Mouse (Mus musculus): ENCODE results near the gene Nav1. TPM values are rescaled to one million over a fixed set of nuclear protein-coding genes. Genes with fewer than 3 reads are reported as not detected.
A peak's percentile ranks its signal among the peaks of the same experiment; 100 is the strongest.

Gene Nav1
- polyA plus RNA-seq, 1 experiment from 2014 or later, result 48.8 TPM

GRCm38 (mm10) chr1:135483971-135484370 lies 123.1 kb downstream of the Nav1 start:
- ATAC-seq, result no peak
- H3K4me1 ChIP-seq (ENCODE audit: control insufficient read depth, insufficient read depth, low read depth, low read length), result no peaks in the 10 kb centered on the region
- H3K9me3 ChIP-seq (ENCODE audit: control insufficient read depth, low read length), result no peaks in the 10 kb centered on the region
- H3K9ac ChIP-seq (ENCODE audit: low read depth, low read length), result no peak overlapping the region
- no peaks in the 10 kb centered on the region for H3K27me3 ChIP-seq (replicated peaks; ENCODE audit: control insufficient read depth, insufficient read depth, low read length)
- no peak overlapping the region for H3K4me2 ChIP-seq (ENCODE audit: low read length)
- H3K36me3 ChIP-seq (ENCODE audit: control insufficient read depth, insufficient read depth, low read length), result peaks cover 4% of the 10 kb centered on the region; the same call in 1 of the 2 replicates
- no peak overlapping the region for H3K27ac ChIP-seq (ENCODE audit: low read depth, low read length)
- no peak overlapping the region for H3K4me3 ChIP-seq (ENCODE audit: low read length)
- 86% methylated on average over 6 of the region's 6 CpGs for WGBS

GRCm38 (mm10) chr1:135482666-135483065 lies 124.4 kb downstream of the Nav1 start:
- no peaks in the 10 kb centered on the region for H3K4me1 ChIP-seq (ENCODE audit: control insufficient read depth, insufficient read depth, low read depth, low read length)
- no peaks in the 10 kb centered on the region for H3K9me3 ChIP-seq (ENCODE audit: control insufficient read depth, low read length)
- H3K4me3 ChIP-seq (ENCODE audit: low read length), result no peak overlapping the region
- 87% methylated on average over 1 of the region's 1 CpGs for WGBS
- peaks cover 4% of the 10 kb centered on the region; the same call in 1 of the 2 replicates for H3K36me3 ChIP-seq (ENCODE audit: control insufficient read depth, insufficient read depth, low read length)
- H3K9ac ChIP-seq (ENCODE audit: low read depth, low read length), result no peak overlapping the region
- ATAC-seq, result no peak
- no peak overlapping the region for H3K4me2 ChIP-seq (ENCODE audit: low read length)
- no peak overlapping the region for H3K27ac ChIP-seq (ENCODE audit: low read depth, low read length)
- H3K27me3 ChIP-seq (replicated peaks; ENCODE audit: control insufficient read depth, insufficient read depth, low read length), result no peaks in the 10 kb centered on the region

- peak; percentile 40; the same call in 1 of the 2 replicates for ATAC-seq
- Histone ChIP-seq H3K4me1 (ENCODE audit: control insufficient read depth, insufficient read depth, low read depth, low read length) (no peaks in the 10 kb centered on the region), H3K4me2 (ENCODE audit: low read length) (no peak overlapping the region), H3K27ac (ENCODE audit: low read depth, low read length) (no peak overlapping the region), H3K27me3 (replicated peaks; ENCODE audit: control insufficient read depth, insufficient read depth, low read length) (no peaks in the 10 kb centered on the region), H3K9me3 (ENCODE audit: control insufficient read depth, low read length) (no peaks in the 10 kb centered on the region), H3K4me3 (ENCODE audit: low read length) (no peak overlapping the region), H3K9ac (ENCODE audit: low read depth, low read length) (no peak overlapping the region), H3K36me3 (ENCODE audit: control insufficient read depth, insufficient read depth, low read length) (peaks cover 4% of the 10 kb centered on the region; the same call in 1 of the 2 replicates)
- WGBS, result 88% methylated on average over 9 of the region's 9 CpGs
These were observed 125.4 kb downstream of the Nav1 start for GRCm38 (mm10) chr1:135481656-135482055.

- Histone ChIP-seq H3K9me3 (ENCODE audit: control insufficient read depth, low read length) (no peaks in the 10 kb centered on the region), H3K27ac (ENCODE audit: low read depth, low read length) (no peak overlapping the region), H3K27me3 (replicated peaks; ENCODE audit: control insufficient read depth, insufficient read depth, low read length) (no peaks in the 10 kb centered on the region), H3K4me3 (ENCODE audit: low read length) (no peak overlapping the region), H3K36me3 (ENCODE audit: control insufficient read depth, insufficient read depth, low read length) (peaks cover 4% of the 10 kb centered on the region; the same call in 1 of the 2 replicates), H3K4me2 (ENCODE audit: low read length) (no peak overlapping the region), H3K4me1 (ENCODE audit: control insufficient read depth, insufficient read depth, low read depth, low read length) (no peaks in the 10 kb centered on the region), H3K9ac (ENCODE audit: low read depth, low read length) (no peak overlapping the region)
- whole genome bisulfite sequencing, result 82% methylated on average over 3 of the region's 3 CpGs
- ATAC-seq, result no peak
These were observed 126.3 kb downstream of the Nav1 start for GRCm38 (mm10) chr1:135480815-135481214.

GRCm38 (mm10) chr1:135475571-135475895 lies 131.6 kb downstream of the Nav1 start:
- Histone ChIP-seq H3K9me3 (ENCODE audit: control insufficient read depth, low read length) (no peaks in the 10 kb centered on the region), H3K4me3 (ENCODE audit: low read length) (no peak overlapping the region), H3K9ac (ENCODE audit: low read depth, low read length) (no peak overlapping the region), H3K36me3 (ENCODE audit: control insufficient read depth, insufficient read depth, low read length) (peaks cover 8% of the 10 kb centered on the region), H3K4me2 (ENCODE audit: low read length) (no peak overlapping the region), H3K27me3 (replicated peaks; ENCODE audit: control insufficient read depth, insufficient read depth, low read length) (no peaks in the 10 kb centered on the region), H3K27ac (ENCODE audit: low read depth, low read length) (peak overlapping the region; percentile 11; the same call in 1 of the 2 replicates), H3K4me1 (ENCODE audit: control insufficient read depth, insufficient read depth, low read depth, low read length) (peaks cover 4% of the 10 kb centered on the region)
- ATAC-seq, result no peak
- WGBS, result 83% methylated on average over 7 of the region's 7 CpGs

- Histone ChIP-seq H3K4me2 (ENCODE audit: low read length) (no peak overlapping the region), H3K36me3 (ENCODE audit: control insufficient read depth, insufficient read depth, low read length) (peaks cover 14% of the 10 kb centered on the region), H3K9me3 (ENCODE audit: control insufficient read depth, low read length) (no peaks in the 10 kb centered on the region), H3K4me3 (ENCODE audit: low read length) (no peak overlapping the region), H3K9ac (ENCODE audit: low read depth, low read length) (no peak overlapping the region), H3K27me3 (replicated peaks; ENCODE audit: control insufficient read depth, insufficient read depth, low read length) (no peaks in the 10 kb centered on the region), H3K27ac (ENCODE audit: low read depth, low read length) (no peak overlapping the region), H3K4me1 (ENCODE audit: control insufficient read depth, insufficient read depth, low read depth, low read length) (peaks cover 4% of the 10 kb centered on the region)
- 62% methylated on average over 15 of the region's 15 CpGs for WGBS
- ATAC-seq, result 0 out of 2 replicates have a peak, but pooled peaks have one; percentile 32
These were observed 132.1 kb downstream of the Nav1 start for GRCm38 (mm10) chr1:135474861-135475570.

GRCm38 (mm10) chr1:135472536-135472935 lies 134.6 kb downstream of the Nav1 start:
- Histone ChIP-seq H3K27ac (ENCODE audit: low read depth, low read length) (no peak overlapping the region), H3K36me3 (ENCODE audit: control insufficient read depth, insufficient read depth, low read length) (peaks cover 23% of the 10 kb centered on the region), H3K27me3 (replicated peaks; ENCODE audit: control insufficient read depth, insufficient read depth, low read length) (no peaks in the 10 kb centered on the region), H3K9me3 (ENCODE audit: control insufficient read depth, low read length) (no peaks in the 10 kb centered on the region), H3K4me2 (ENCODE audit: low read length) (no peak overlapping the region), H3K4me3 (ENCODE audit: low read length) (no peak overlapping the region), H3K4me1 (ENCODE audit: control insufficient read depth, insufficient read depth, low read depth, low read length) (peaks cover 4% of the 10 kb centered on the region), H3K9ac (ENCODE audit: low read depth, low read length) (no peak overlapping the region)
- WGBS, result 75% methylated on average over 5 of the region's 5 CpGs
- ATAC-seq, result no peak

GRCm38 (mm10) chr1:135471742-135472141 lies 135.4 kb downstream of the Nav1 start:
- H3K27ac ChIP-seq (ENCODE audit: low read depth, low read length), result no peak overlapping the region
- H3K9me3 ChIP-seq (ENCODE audit: control insufficient read depth, low read length), result no peaks in the 10 kb centered on the region
- H3K4me1 ChIP-seq (ENCODE audit: control insufficient read depth, insufficient read depth, low read depth, low read length), result peaks cover 4% of the 10 kb centered on the region
- ATAC-seq, result no peak
- H3K36me3 ChIP-seq (ENCODE audit: control insufficient read depth, insufficient read depth, low read length), result peaks cover 30% of the 10 kb centered on the region
- WGBS, result 86% methylated on average over 5 of the region's 5 CpGs
- no peak overlapping the region for H3K4me3 ChIP-seq (ENCODE audit: low read length)
- no peak overlapping the region for H3K4me2 ChIP-seq (ENCODE audit: low read length)
- H3K9ac ChIP-seq (ENCODE audit: low read depth, low read length), result no peak overlapping the region
- no peaks in the 10 kb centered on the region for H3K27me3 ChIP-seq (replicated peaks; ENCODE audit: control insufficient read depth, insufficient read depth, low read length)

- 95% methylated on average over 13 of the region's 13 CpGs for WGBS
- Histone ChIP-seq H3K27ac (ENCODE audit: low read depth, low read length) (no peak overlapping the region), H3K27me3 (replicated peaks; ENCODE audit: control insufficient read depth, insufficient read depth, low read length) (no peaks in the 10 kb centered on the region), H3K4me3 (ENCODE audit: low read length) (no peak overlapping the region), H3K4me2 (ENCODE audit: low read length) (no peak overlapping the region), H3K4me1 (ENCODE audit: control insufficient read depth, insufficient read depth, low read depth, low read length) (peaks cover 3% of the 10 kb centered on the region), H3K9me3 (ENCODE audit: control insufficient read depth, low read length) (no peaks in the 10 kb centered on the region), H3K9ac (ENCODE audit: low read depth, low read length) (no peak overlapping the region), H3K36me3 (ENCODE audit: control insufficient read depth, insufficient read depth, low read length) (peaks cover 33% of the 10 kb centered on the region)
- no peak for ATAC-seq
These were observed 136.5 kb downstream of the Nav1 start for GRCm38 (mm10) chr1:135470546-135470945.
